Mouse (Mus musculus) neural tube, embryonic 15.5 days (tissue): ENCODE measurements around the gene Ascl3. TPM values are rescaled to one million over a fixed set of nuclear protein-coding genes. Genes with fewer than 3 reads are reported as not detected.

Experiments used
- ATAC-seq: fragments of 200-750 bp; cut with Nextera tagmentation; 2 replicates; pipeline ENCODE4 v1.8.0; 2017; ENCODE audit warnings: mild to moderate bottlenecking, moderate TSS enrichment, moderate library complexity; ENCODE audit not compliant: low FRiP score
- H3K27ac ChIP-seq: fragments of 300-500 bp; sonication (generic); replicated peaks from 2 replicates; pipeline ENCODE4 v1.5.1; 2015; ENCODE audit warnings: mild to moderate bottlenecking, inconsistent platforms
- H3K27me3 ChIP-seq: fragments of 300-500 bp; sonication (generic); replicated peaks from 2 replicates; pipeline ENCODE4 v1.6.1; 2015; ENCODE audit warnings: inconsistent platforms
- H3K36me3 ChIP-seq: fragments of 300-500 bp; sonication (generic); 2 replicates; pipeline ENCODE4 v1.6.1; 2015; ENCODE audit warnings: inconsistent platforms
- H3K4me1 ChIP-seq: fragments of 300-500 bp; sonication (generic); 2 replicates; pipeline ENCODE4 v1.6.1; 2015; ENCODE audit warnings: inconsistent platforms
- H3K4me2 ChIP-seq: fragments of 300-500 bp; sonication (generic); 2 replicates; pipeline ENCODE4 v1.6.1; 2015; ENCODE audit warnings: inconsistent platforms, mild to moderate bottlenecking, moderate library complexity
- H3K4me3 ChIP-seq: fragments of 300-500 bp; sonication (generic); replicated peaks from 2 replicates; pipeline ENCODE4 v1.5.1; 2015; ENCODE audit warnings: mild to moderate bottlenecking, inconsistent platforms
- H3K9ac ChIP-seq: fragments of 300-500 bp; sonication (generic); replicated peaks from 2 replicates; pipeline ENCODE4 v1.6.1; 2015; ENCODE audit warnings: mild to moderate bottlenecking, inconsistent platforms
- H3K9me3 ChIP-seq: fragments of 300-500 bp; sonication (generic); replicated peaks from 2 replicates; pipeline ENCODE4 v1.6.1; 2016; ENCODE audit warnings: inconsistent platforms
- WGBS: fragments of 180-500 bp; shearing (Covaris S2); methylation state at CpG from one replicate; pipeline ENCODE4 v1.1.7; 2015; ENCODE audit warnings: mixed read lengths; 5-methylcytosine and 5-hydroxymethylcytosine counted together
- polyA plus RNA-seq: library from polyadenylated mRNA; unstranded; fragments of >200 nt; fragmentation: Nextera tagmentation; extraction: Ambion mirVana; gene quantifications from 2 replicates; pipeline ENCODE4 v1.2.1, GENCODE M21; 2015

Gene Ascl3
- polyA plus RNA-seq, 1 experiment from 2014 or later, result 0.23 TPM

DNA sequence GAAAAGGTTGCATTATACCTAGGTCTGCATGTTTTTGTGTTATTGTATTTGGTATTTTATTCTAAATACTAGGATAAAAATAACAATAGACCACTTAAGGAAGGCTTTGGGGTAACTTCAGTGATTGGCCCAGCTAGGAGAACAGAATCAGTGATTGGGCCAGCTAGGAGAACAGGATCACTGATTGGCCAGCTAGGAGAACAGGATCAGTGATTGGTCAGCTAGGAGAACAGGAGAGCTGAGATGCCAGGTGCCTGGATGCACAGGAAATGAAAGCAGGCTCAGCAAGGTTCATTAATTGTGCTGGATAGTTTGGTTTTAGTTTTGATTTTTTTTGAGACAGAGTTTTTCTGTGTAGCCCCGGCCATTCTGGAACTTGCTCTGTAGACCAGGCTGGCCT lies 50.6 kb downstream of the Ascl3 start:
- H3K36me3 ChIP-seq, result no peaks in the 10 kb centered on the region
- no peak for ATAC-seq

DNA sequence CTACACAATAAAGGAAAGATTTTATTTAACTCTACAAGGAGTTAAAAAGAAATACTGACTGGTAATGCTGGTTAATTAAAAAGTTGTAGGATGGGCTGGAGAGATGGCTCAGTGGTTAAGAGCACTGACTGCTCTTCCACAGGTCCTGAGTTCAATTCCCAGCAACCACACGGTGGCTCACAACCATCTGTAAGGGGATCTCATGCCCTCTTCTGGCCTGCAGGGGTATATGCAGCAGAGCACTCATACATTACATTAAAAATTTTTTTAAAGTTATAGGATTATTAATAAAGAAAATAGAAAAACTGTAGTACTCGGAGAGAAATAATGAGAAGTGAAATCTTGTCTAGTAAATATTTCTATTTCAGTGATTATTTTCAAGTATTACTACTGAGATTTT lies 51.2 kb downstream of the Ascl3 start:
- H3K27ac ChIP-seq, result no peak overlapping the region
- no peak for ATAC-seq
- H3K4me1 ChIP-seq, result no peaks in the 10 kb centered on the region
- no peak overlapping the region for H3K4me2 ChIP-seq
- no peak overlapping the region for H3K4me3 ChIP-seq
- H3K27me3 ChIP-seq, result no peaks in the 10 kb centered on the region
- no peaks in the 10 kb centered on the region for H3K9me3 ChIP-seq
- no peak overlapping the region for H3K9ac ChIP-seq
- H3K36me3 ChIP-seq, result no peaks in the 10 kb centered on the region
- WGBS, result 95% methylated on average over 2 of the region's 2 CpGs

More for the DNA sequence above, 50.6 kb downstream of the Ascl3 start:
- Histone ChIP-seq H3K4me2 (no peak overlapping the region), H3K27ac (no peak overlapping the region), H3K9me3 (no peaks in the 10 kb centered on the region), H3K9ac (no peak overlapping the region), H3K4me3 (no peak overlapping the region), H3K4me1 (no peaks in the 10 kb centered on the region), H3K27me3 (no peaks in the 10 kb centered on the region)
- 97% methylated on average over 1 of the region's 1 CpGs for WGBS

Other genes starting within 250 kb of the Ascl3 start
- gene Trim66, start 223.6 kb downstream of the Ascl3 start, polyA plus RNA-seq, result 0.47 and 0.73 TPM in 2 replicates
- gene Rpl27a, start 212.6 kb downstream of the Ascl3 start, polyA plus RNA-seq, result 81.6 and 93.8 TPM in 2 replicates
- gene St5, start 28.1 kb downstream of the Ascl3 start, polyA plus RNA-seq, result 18.2 and 29.3 TPM in 2 replicates
- gene Akip1, start 28.0 kb downstream of the Ascl3 start, polyA plus RNA-seq, result 16.2 and 21.7 TPM in 2 replicates
- not detected in 2 replicates for gene BC051019, start 7.9 kb downstream of the Ascl3 start, polyA plus RNA-seq
- 125 and 134 TPM in 2 replicates for gene Tmem9b, start 21.1 kb upstream of the Ascl3 start, polyA plus RNA-seq
- 12.7 and 14.1 TPM in 2 replicates for gene Nrip3, start 50.3 kb upstream of the Ascl3 start, polyA plus RNA-seq
- gene Scube2, start 134.0 kb upstream of the Ascl3 start, polyA plus RNA-seq, result 3.2 and 3.5 TPM in 2 replicates
- 34.4 and 39.2 TPM in 2 replicates for gene Dennd5a, start 228.7 kb upstream of the Ascl3 start, polyA plus RNA-seq